Mouse (Mus musculus) myocyte (in vitro differentiated cells): Measurements from ENCODE around the gene Psg27. TPM values are rescaled to one million over a fixed set of nuclear protein-coding genes. Genes with fewer than 3 reads are reported as not detected.
"Not testable (repeated sequence)": the region's sequence is repeated elsewhere in the genome, so short reads cannot be mapped to it uniquely, and the experiment has no call there.

Source experiments
- H3K27me3 ChIP-seq: one replicate; pipeline ENCODE4 v1.6.1; 2011; ENCODE audit not compliant: control insufficient read depth, insufficient read depth, insufficient read length
- H3K36me3 ChIP-seq: one replicate; pipeline ENCODE4 v1.6.1; 2011; ENCODE audit not compliant: control insufficient read depth, insufficient read depth
- H3K4me2 ChIP-seq: one replicate; pipeline ENCODE4 v1.6.1; 2011; ENCODE audit warnings: low read depth, control low read depth
- H3K4me3 ChIP-seq: one replicate; pipeline ENCODE4 v1.5.1; 2011; ENCODE audit warnings: mild to moderate bottlenecking, control low read depth, moderate library complexity
- H3K79me2 ChIP-seq: one replicate; pipeline ENCODE4 v1.6.1; 2011; ENCODE audit not compliant: control insufficient read depth, insufficient read depth
- H3ac ChIP-seq: one replicate; pipeline ENCODE4 v1.6.1; 2011; ENCODE audit not compliant: control insufficient read depth, insufficient read length
- CEBPB ChIP-seq: IDR thresholded peaks from 2 replicates; pipeline ENCODE4 v1.6.1; 2011; ENCODE audit warnings: mild to moderate bottlenecking, moderate library complexity; ENCODE audit not compliant: poor library complexity, insufficient read depth, severe bottlenecking
- E2F4 ChIP-seq: IDR thresholded peaks from one replicate; pipeline ENCODE4 v1.6.1; 2011; ENCODE audit warnings: mild to moderate bottlenecking, control low read depth, moderate library complexity; ENCODE audit not compliant: insufficient read depth
- MAX ChIP-seq: IDR thresholded peaks from one replicate; pipeline ENCODE4 v1.6.1; 2011; ENCODE audit warnings: low read depth, mild to moderate bottlenecking, control low read depth
- MYOD1 ChIP-seq, 3 experiments: IDR thresholded peaks; one replicate each; pipeline ENCODE4 v1.6.1; 2011; ENCODE audit warnings: control low read depth in 2 of 3, low read depth in 2 of 3, mild to moderate bottlenecking in 2 of 3, moderate library complexity in 1 of 3; ENCODE audit not compliant: insufficient read length in 2 of 3, control insufficient read depth in 1 of 3
- MYOG ChIP-seq, 3 experiments: IDR thresholded peaks; one replicate each; pipeline ENCODE4 v1.6.1; 2011; ENCODE audit warnings: control low read depth in 2 of 3, low read depth in 2 of 3, mild to moderate bottlenecking in 2 of 3; ENCODE audit not compliant: insufficient read length in 2 of 3, control insufficient read depth in 1 of 3, insufficient read depth in 1 of 3
- POLR2A ChIP-seq: IDR thresholded peaks from one replicate; pipeline ENCODE4 v1.6.1; 2011; ENCODE audit warnings: low read depth, mild to moderate bottlenecking, control low read depth, moderate library complexity; ENCODE audit not compliant: insufficient read length
- POLR2AphosphoS2 ChIP-seq: IDR thresholded peaks from one replicate; pipeline ENCODE4 v1.6.1; 2011; ENCODE audit warnings: low read depth, control low read depth; ENCODE audit not compliant: insufficient read length
- REST ChIP-seq: IDR thresholded peaks from one replicate; pipeline ENCODE4 v1.6.1; 2011; ENCODE audit warnings: mild to moderate bottlenecking, control low read depth, moderate library complexity; ENCODE audit not compliant: insufficient read depth, insufficient read length
- SRF ChIP-seq: IDR thresholded peaks from one replicate; pipeline ENCODE4 v1.6.1; 2011; ENCODE audit warnings: low read depth; ENCODE audit not compliant: control insufficient read depth, insufficient read length
- TCF12 ChIP-seq: IDR thresholded peaks from one replicate; pipeline ENCODE4 v1.6.1; 2011; ENCODE audit warnings: mild to moderate bottlenecking, control low read depth; ENCODE audit not compliant: poor library complexity, insufficient read depth, severe bottlenecking
- TCF3 ChIP-seq: IDR thresholded peaks from one replicate; pipeline ENCODE4 v1.6.1; 2011; ENCODE audit warnings: low read depth, control low read depth; ENCODE audit not compliant: insufficient read length
- USF1 ChIP-seq: IDR thresholded peaks from one replicate; pipeline ENCODE4 v1.6.1; 2011; ENCODE audit warnings: low read depth, mild to moderate bottlenecking, control low read depth, moderate library complexity
- polyA plus RNA-seq: library from polyadenylated mRNA; unstranded; fragments of >200 nt; fragmentation: generic; extraction: Trizol; gene quantifications from one replicate; pipeline ENCODE4 v1.2.1, GENCODE M21; 2012; ENCODE audit warnings: missing spikeins

The Psg27 gene
- polyA plus RNA-seq, 1 experiment = not detected

DNA sequence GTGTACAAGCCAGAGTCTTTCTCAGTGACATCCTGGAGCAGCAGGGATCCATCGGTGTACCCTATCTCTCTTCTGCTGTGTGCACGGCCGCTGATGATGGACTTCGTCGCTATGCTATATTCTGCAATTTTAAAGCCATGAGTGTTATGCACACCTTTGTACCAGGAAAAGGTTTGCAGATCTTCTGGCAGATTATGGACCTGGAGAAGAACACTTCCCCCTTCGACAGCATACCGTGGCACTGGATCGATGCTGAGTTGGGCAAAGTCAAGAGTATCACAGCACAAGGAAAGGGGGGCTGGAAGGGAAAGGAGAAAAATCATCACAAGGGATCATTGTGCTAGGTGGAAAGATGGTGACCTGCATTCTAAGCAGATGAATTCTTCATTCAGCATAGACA is 42.4 kb downstream of the Psg27 start:
- H3K36me3 ChIP-seq = no peaks in the 10 kb centered on the region
- H3K4me2 ChIP-seq = no peak overlapping the region
- no peak overlapping the region for H3ac ChIP-seq
- no peaks in the 10 kb centered on the region for H3K27me3 ChIP-seq
- no peaks in the 10 kb centered on the region for H3K79me2 ChIP-seq
- TF ChIP-seq POLR2AphosphoS2 = no peak
- no peak for TF ChIP-seq SRF
- TF ChIP-seq MYOG (IDR thresholded peaks at IDR 0.05; ENCODE audit: control insufficient read depth in 1 of 3, insufficient read depth in 1 of 3, insufficient read length in 2 of 3, low read depth in 2 of 3) = no peak
- TF ChIP-seq POLR2A = no peak
- no peak for TF ChIP-seq REST
- no peak for TF ChIP-seq TCF12
- no peak overlapping the region for H3K4me3 ChIP-seq

GRCm38 (mm10) chr7:18512848-18513247 is 54.3 kb downstream of the Psg27 start:
- H3K36me3 ChIP-seq, H3K4me2 ChIP-seq, H3ac ChIP-seq, H3K4me3 ChIP-seq, H3K27me3 ChIP-seq, H3K79me2 ChIP-seq: not testable (repeated sequence)

GRCm38 (mm10) chr7:18512417-18512816 is 54.7 kb downstream of the Psg27 start:
- not testable (repeated sequence) for H3K27me3 ChIP-seq, H3K4me3 ChIP-seq, H3ac ChIP-seq, H3K4me2 ChIP-seq, H3K79me2 ChIP-seq, H3K36me3 ChIP-seq

GRCm38 (mm10) chr7:18511479-18511878 is 55.6 kb downstream of the Psg27 start:
- no peak overlapping the region for H3K4me3 ChIP-seq
- no peaks in the 10 kb centered on the region for H3K27me3 ChIP-seq
- no peaks in the 10 kb centered on the region for H3K36me3 ChIP-seq
- no peak overlapping the region for H3K4me2 ChIP-seq
- H3ac ChIP-seq = no peak overlapping the region
- H3K79me2 ChIP-seq = no peaks in the 10 kb centered on the region
- no peak for TF ChIP-seq SRF
- no peak for TF ChIP-seq CEBPB
- TF ChIP-seq MAX = no peak
- no peak for TF ChIP-seq TCF3
- no peak for TF ChIP-seq POLR2AphosphoS2
- TF ChIP-seq TCF12 = no peak
- TF ChIP-seq MYOD1 (IDR thresholded peaks at IDR 0.05; ENCODE audit: control insufficient read depth in 1 of 3, insufficient read length in 2 of 3, low read depth in 2 of 3) = no peak
- no peak for TF ChIP-seq E2F4
- TF ChIP-seq USF1 = no peak
- no peak for TF ChIP-seq POLR2A
- no peak for TF ChIP-seq REST
- no peak for TF ChIP-seq MYOG (IDR thresholded peaks at IDR 0.05; ENCODE audit: control insufficient read depth in 1 of 3, insufficient read depth in 1 of 3, insufficient read length in 2 of 3, low read depth in 2 of 3)

Other genes starting within 250 kb of the Psg27 start
- not detected for gene Psg18, start 212.3 kb downstream of the Psg27 start, polyA plus RNA-seq
- gene Psg28, start 135.3 kb downstream of the Psg27 start, polyA plus RNA-seq = 0.66 TPM
- gene Psg26, start 83.1 kb downstream of the Psg27 start, polyA plus RNA-seq = 0.16 TPM
- not detected for gene Psg25, start 35.0 kb downstream of the Psg27 start, polyA plus RNA-seq
- gene Psg23, start 49.2 kb upstream of the Psg27 start, polyA plus RNA-seq = not detected
- gene Psg21, start 89.4 kb upstream of the Psg27 start, polyA plus RNA-seq = not detected
- not detected for gene Psg20, start 118.9 kb upstream of the Psg27 start, polyA plus RNA-seq
- not detected for gene Psg22, start 150.8 kb upstream of the Psg27 start, polyA plus RNA-seq
- not detected for gene Psg19, start 231.2 kb upstream of the Psg27 start, polyA plus RNA-seq